Mouse (Mus musculus): ENCODE measurements at regions not wholly inside any gene's neighbourhood (a gene's known extent, or its start where the extent isn't known, plus 50 kb on each side); places are given as distances from the start of the nearest gene placed in this dataset.

DNA sequence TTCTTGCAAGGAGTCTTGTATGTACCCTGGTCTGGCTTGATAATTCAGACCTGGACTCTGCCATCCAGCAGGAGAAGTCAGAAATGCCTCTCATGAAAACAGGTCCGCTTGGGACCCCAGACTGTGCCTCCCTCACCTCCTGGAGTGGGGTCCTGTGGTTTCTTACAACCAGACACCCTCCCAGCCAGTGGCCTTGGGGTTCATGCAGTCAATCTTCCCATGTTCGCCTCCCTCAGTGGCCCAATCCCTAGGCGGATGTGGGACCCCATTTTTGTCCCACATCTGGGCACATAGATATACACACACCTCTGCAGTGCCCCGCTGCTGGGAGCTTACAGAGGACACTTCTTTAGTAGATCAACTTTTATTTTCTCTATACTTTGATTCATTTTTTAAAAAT is 217.7 kb downstream of the Lrfn2 start:
- peak in 1 of 2 experiments; percentile 57 for DNase-seq (ENCODE audit: low spot score in 2 of 2)

DNA sequence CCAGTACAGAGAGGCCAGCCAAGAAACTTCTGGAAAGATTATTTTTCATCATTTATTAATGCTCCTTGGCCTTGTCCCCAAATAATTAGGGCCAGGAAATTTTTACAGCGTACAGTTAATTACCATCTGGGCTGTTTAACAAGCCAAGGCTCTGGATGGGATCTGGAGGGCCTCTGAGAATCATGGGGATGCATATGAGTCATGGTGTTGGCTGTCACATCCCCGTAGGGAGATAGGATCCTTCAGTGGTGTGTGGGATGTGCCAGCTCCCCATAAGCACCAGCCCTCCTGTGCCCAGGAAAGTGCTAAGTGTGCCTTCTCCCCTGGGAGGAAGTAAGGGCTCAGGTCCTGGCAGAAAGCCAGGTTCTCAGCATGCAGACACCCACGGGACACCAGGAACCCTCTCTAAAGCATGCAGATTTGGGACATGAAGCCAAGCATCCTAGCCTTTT is 218.8 kb downstream of the Lrfn2 start:
- DNase-seq (ENCODE audit: low spot score in 2 of 2): peak; percentile 28 to 60

DNA sequence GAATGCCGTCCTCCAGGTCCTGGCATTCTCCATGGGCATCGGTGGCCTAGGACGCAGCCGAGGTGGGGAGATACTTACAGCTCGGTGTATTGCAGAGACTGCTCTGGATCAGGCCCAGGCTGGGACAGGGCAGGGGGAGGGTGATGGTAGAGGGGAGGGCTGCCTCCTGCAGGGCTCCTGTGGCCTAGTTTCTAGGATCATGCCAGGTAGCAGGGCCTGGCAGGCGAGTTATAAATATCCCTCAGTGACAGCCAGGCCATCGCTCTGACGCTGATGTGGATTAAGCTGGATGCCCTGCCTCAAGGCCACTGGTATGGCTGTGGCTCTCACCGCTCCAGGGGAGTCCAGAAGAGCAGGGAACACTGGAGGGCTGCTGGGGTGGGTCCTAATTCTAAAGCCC is 221.8 kb downstream of the Lrfn2 start:
- DNase-seq (ENCODE audit: low spot score in 2 of 2): no peak

GRCm38 (mm10) chr17:49155001-49155515 is 222.9 kb downstream of the Lrfn2 start:
- DNase-seq (ENCODE audit: low spot score in 2 of 2): peak in 1 of 2 experiments; percentile 57

GRCm38 (mm10) chr17:49157586-49157985 is 225.4 kb downstream of the Lrfn2 start:
- peak; percentile 5 to 20 for DNase-seq (ENCODE audit: low spot score in 2 of 2)

DNA sequence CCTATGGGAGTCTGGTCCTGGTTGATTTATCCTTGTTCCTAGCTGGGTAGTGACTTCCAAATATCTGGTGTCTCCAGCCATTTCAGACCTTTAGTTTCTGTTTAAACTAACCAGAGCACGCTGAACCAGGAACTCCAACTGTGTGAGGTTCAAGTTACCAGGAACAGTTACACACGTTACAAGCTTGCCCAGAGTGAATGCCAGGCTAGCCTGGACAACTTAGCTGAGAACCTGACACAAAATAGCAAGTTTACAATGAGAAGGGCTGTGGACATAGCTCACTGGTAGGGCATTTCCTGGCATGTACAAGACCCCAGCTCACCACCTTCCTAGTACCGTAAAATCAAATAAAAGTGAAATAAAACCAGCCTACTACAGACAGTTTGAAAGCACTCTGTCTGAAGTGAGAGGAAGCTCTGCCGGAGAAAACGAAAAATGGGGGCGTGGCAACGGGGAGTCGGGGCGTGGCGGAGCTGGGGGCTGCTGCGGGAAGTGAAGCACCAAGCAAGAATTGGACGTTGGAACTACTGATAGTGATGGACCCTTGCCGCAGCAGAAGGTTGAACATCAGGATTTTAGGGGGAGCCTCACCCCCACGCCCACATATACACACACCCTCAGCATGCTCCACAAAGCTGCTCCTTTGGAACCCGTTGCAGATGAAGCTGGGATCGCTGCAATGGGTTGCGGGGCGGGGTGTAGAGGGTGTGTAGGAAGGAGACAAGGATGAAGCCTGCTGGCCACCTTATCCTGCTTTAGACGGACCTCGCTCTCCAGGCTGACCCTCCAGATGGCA is 239.3 kb downstream of the Lrfn2 start:
- DNase-seq (ENCODE audit: low spot score in 2 of 2): peak in 1 of 2 experiments; percentile 70

- no peak for DNase-seq (ENCODE audit: low spot score in 2 of 2)
Measured at GRCm38 (mm10) chr17:49172052-49172799, 240.0 kb downstream of the Lrfn2 start.

DNA sequence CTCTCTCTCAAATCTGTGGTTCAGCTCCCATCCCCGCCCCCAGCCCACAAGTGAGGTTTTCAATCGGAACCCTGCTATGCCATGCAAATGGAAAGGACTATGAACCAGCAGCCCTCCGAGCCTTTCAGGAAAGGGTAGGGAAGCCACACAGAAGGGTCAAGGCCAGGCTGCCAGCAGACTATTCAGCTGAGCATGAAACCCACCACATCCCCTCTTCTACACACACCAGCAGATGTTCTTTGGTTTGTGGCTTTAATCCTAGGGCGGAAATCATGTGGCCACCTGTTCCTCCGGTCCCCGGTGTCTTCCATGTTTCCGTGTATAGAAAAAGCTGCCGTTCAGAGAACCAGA is 240.6 kb downstream of the Lrfn2 start:
- no peak for DNase-seq (ENCODE audit: low spot score in 2 of 2)

DNA sequence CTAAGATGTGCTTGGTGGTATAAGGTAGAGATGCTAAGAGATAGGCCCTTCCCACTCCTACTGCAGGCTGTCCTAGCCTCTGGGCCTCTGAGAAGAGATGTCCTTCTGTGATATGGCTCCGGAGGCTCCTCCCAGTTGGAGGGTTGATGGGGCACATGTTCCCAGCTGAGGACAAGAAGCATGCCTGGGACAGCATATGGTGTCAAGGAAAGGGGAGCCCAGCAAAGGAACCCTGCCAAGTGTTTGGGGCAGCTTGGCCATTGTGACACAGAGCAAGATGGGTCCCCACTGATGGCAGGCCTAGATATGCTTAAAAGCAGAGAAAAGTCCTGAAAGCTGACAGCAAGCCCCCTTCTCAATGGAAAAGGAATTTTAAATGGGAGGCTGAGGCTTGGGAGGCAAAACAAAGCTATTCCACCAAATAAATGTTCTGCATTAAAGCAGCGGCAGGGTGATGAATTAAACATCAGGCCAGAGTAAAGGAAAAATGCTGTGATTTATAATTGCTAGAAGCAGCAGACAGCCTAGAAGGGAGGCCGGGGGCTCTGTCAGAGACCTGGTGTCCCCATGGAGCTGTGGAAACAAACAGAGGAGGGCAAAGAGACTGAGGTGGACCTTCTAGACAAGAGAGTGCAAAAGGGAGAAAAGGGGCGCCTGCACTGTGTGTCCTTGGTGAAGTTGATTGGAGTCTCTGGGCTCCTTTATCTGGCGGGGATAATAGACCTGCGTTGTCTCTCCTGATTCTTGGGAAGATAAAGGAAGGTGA is 246.0 kb downstream of the Lrfn2 start:
- DNase-seq (ENCODE audit: low spot score in 2 of 2): no peak

DNA sequence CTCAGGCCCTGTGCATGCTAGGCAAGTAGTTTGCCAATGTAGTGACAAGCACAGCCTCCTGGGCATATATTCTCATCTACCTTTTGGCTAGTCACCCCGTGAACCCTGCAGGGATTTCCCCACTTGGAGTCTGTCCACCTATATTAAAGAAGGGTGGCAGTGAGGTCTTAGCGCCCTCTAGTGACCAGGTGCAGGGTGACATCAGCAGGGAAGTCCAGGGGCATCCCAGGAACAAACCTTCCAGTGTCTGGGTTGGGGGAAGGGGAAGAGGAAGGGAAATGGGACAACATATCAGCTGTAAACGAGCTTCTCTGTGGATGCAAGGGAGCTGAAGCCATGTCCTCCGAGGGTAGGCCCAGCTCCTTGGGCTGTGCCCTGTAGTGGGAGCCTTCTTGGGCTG is 245.7 kb upstream of the Mocs1 start:
- DNase-seq (ENCODE audit: low spot score in 2 of 2): no peak

DNA sequence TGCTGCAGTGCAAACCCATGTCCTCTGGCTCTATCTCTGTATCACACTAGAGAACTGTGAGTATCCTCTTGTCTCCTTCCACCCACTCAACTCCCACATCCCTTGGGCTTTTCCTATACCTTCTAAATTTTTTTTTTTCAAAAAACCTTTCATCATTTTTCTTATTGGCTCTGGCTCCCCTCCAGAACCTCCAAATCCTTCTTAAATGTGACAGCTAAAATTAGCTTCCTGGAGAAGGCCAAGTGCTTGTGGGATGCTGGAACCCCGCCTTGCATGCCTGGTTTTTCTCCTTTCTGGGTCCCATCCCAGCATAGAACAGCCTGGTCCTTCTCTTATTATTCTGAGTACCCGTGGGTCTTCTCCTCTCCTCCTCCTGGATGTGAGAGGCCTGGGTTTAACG is 244.2 kb upstream of the Mocs1 start:
- DNase-seq (ENCODE audit: low spot score in 2 of 2): no peak

DNA sequence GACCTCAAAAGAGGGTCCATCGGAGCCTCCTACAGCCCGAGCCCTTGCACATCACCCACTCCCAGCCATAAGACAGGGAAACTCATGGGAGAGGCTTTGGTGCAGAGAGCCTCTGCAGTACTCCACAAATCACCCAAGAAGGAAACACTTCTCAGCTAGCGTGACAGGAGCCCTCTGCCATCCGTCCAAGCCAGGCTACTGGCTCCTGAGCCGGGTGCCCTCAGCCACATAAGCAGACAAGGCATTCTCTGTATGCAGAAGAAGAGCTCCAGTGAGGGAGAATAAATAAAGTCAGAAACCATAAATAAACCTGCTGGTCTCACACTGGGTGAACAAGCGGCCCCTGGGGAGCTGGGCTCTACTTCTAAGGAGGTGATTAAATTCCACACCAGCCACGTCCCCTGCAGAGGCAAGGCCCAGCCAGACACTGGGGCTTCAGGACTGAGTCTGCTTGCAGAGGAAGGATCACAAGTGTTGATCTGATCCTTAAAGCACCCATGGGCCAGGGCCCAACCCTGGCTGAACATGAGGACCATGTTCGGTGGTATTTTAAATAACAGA is 243.0 kb upstream of the Mocs1 start:
- no peak for DNase-seq (ENCODE audit: low spot score in 2 of 2)

DNA sequence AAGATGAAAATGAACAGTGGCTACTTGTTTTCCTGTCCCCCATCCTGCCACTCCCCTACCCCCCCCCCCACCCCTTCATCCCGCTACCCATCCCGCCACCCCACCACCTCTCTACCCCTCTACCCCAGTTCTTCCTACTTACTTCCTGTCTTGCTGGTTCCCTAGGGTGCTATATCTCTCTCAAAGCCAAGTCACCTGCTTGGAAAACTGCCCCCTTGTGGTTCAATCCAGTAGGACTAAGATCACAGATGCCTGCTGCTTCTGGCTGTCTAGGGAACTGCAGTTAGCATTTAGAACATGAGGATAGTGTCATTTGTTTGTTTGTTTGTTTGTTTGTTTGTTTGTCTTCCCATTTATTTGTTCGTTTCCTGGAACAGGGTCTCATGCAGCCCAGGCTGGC is 238.4 kb upstream of the Mocs1 start:
- no peak for DNase-seq (ENCODE audit: low spot score in 2 of 2)

- DNase-seq (ENCODE audit: low spot score in 2 of 2): no peak
Measured at GRCm38 (mm10) chr17:49190337-49190736, 237.8 kb upstream of the Mocs1 start.

DNA sequence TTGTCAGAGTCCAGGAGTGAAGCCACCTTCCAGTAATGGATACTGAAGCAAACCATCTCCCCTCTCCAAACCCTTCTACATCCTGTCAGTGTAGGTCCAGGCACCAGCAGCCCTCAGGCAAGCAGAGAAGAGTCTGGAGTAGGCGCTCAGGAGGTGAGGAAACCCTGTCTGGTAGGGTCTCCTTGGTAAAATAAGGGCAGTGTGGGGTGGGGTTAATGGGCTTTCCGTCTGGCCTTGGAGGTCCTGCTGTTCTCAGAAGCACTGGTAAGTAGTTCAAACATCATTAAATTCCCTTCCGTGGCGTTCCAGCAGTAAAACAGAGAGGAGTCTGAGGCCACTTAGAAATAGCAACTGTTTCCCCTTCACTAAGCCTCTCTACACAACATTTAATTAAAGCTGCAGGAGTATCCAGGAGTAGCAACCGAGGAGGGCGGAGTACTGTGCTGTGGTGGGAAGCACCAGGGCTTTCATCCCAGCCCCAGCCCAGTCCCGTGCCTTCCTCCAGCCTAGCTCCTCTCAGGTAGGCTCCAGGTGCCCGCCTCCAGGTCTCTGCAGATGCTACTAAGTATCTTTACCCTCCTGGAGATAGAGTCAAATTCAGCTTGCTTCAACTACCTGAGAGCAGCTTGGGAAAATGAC is 232.0 kb upstream of the Mocs1 start:
- no peak for DNase-seq (ENCODE audit: low spot score in 2 of 2)

- no peak for DNase-seq (ENCODE audit: low spot score in 2 of 2)
Measured at GRCm38 (mm10) chr17:49201495-49201894, 226.7 kb upstream of the Mocs1 start.

DNA sequence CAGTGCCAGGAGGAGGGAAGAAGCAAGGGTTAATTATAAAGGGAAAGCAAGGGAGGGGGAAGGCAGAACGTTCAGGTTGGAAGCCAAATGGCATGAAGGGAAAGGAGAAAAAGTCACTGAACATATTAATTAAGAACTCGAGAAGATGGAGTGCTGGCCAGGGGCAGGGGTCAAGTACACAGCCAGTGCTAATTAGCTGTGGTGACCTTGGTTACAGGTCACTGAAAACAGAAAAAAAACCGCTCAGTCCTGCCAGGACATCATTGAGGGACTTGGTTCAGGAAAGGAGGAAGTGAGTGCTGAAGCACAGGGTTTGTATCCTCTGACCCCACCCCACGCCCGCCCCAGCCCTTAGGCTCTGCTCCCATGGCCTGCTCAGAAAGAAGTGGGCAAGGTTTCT is 223.1 kb upstream of the Mocs1 start:
- DNase-seq (ENCODE audit: low spot score in 2 of 2): no peak

DNA sequence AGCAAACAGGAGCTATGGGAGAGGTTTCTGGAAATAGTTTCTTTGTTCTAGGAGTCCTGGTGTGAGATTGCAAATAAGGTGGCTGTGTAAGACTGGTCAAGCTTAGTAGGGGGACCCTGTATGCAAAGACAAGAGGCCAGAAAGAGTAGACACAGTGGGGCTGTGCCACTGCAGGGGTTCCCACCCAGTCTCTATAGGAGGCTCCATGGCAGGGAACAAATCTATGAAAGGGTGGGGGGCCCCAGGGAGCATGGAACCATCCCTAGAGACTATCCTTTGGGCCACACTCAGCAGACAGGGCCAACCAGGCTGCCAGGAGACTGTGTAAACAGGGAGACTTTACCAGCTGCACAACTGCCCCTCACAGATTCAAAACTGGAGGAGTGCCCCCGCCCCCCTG is 222.6 kb upstream of the Mocs1 start:
- no peak for DNase-seq (ENCODE audit: low spot score in 2 of 2)

- DNase-seq (ENCODE audit: low spot score in 2 of 2): no peak
Measured at GRCm38 (mm10) chr17:49206708-49207107, 221.5 kb upstream of the Mocs1 start.

- DNase-seq (ENCODE audit: low spot score in 2 of 2): no peak
Measured at GRCm38 (mm10) chr17:49208315-49208820, 219.8 kb upstream of the Mocs1 start.

DNA sequence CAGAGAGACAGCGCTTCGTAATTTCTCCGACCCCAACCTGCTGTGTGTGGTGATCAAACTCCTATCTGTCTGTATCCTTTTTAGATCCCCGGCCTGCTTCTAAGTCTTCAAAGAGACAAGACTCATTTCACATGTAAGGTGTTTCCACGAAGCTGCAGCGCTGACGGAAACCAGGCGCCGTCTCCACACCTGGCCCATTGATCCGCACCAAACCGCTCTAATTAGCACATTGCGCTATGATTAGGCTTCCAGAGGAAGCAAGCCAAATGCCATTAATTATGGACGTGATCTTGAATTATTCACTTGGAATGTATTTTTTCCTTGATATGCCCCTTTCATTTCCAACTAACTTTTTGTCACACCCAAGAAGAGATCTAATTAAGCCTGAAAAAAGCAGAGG is 215.2 kb upstream of the Mocs1 start:
- no peak for DNase-seq (ENCODE audit: low spot score in 2 of 2)
